Mouse (Mus musculus): Measurements from ENCODE around the gene C5ar2. TPM values are rescaled to one million over a fixed set of nuclear protein-coding genes. Genes with fewer than 3 reads are reported as not detected.

C5ar2 gene
- polyA plus RNA-seq, 1 experiment from 2014 or later = not detected

- Histone ChIP-seq H3K4me1 (ENCODE audit: control insufficient read depth, insufficient read depth, low read length) (no peaks in the 10 kb centered on the region), H3K36me3 (ENCODE audit: control insufficient read depth, insufficient read depth, low read length) (peaks cover 89% of the 10 kb centered on the region), H3K4me3 (replicated peaks; ENCODE audit: low read depth, low read length) (no peak overlapping the region), H3K27ac (replicated peaks; ENCODE audit: low read depth, low read length) (no peak overlapping the region), H3K4me2 (ENCODE audit: low read length) (no peak overlapping the region), H3K27me3 (ENCODE audit: control insufficient read depth, insufficient read depth, low read length) (no peaks in the 10 kb centered on the region), H3K9ac (replicated peaks; ENCODE audit: low read length) (no peak overlapping the region), H3K9me3 (ENCODE audit: control insufficient read depth, low read length) (no peaks in the 10 kb centered on the region)
- DNase-seq (no peak), ATAC-seq (ENCODE audit: low FRiP score, low TSS enrichment) (no peak)
- 81% methylated on average over 12 of the region's 12 CpGs for WGBS
Observed at GRCm38 (mm10) chr7:16210862-16211365, 33.0 kb downstream of the C5ar2 start.

GRCm38 (mm10) chr7:16208781-16209665 lies 34.9 kb downstream of the C5ar2 start:
- no peak for ATAC-seq (ENCODE audit: low FRiP score, low TSS enrichment)

GRCm38 (mm10) chr7:16207496-16207895 lies 36.5 kb downstream of the C5ar2 start:
- no peaks in the 10 kb centered on the region for H3K27me3 ChIP-seq (ENCODE audit: control insufficient read depth, insufficient read depth, low read length)
- no peak overlapping the region for H3K27ac ChIP-seq (replicated peaks; ENCODE audit: low read depth, low read length)
- no peak for ATAC-seq (ENCODE audit: low FRiP score, low TSS enrichment)
- H3K9ac ChIP-seq (replicated peaks; ENCODE audit: low read length) = no peak overlapping the region
- H3K4me3 ChIP-seq (replicated peaks; ENCODE audit: low read depth, low read length) = no peak overlapping the region
- peaks cover 88% of the 10 kb centered on the region for H3K36me3 ChIP-seq (ENCODE audit: control insufficient read depth, insufficient read depth, low read length)
- DNase-seq = no peak
- WGBS = 90% methylated on average over 10 of the region's 10 CpGs
- no peaks in the 10 kb centered on the region for H3K4me1 ChIP-seq (ENCODE audit: control insufficient read depth, insufficient read depth, low read length)
- no peaks in the 10 kb centered on the region for H3K9me3 ChIP-seq (ENCODE audit: control insufficient read depth, low read length)
- H3K4me2 ChIP-seq (ENCODE audit: low read length) = no peak overlapping the region

More at GRCm38 (mm10) chr7:16208781-16209665, 34.9 kb downstream of the C5ar2 start:
- Histone ChIP-seq H3K4me3 (replicated peaks; ENCODE audit: low read depth, low read length) (no peak overlapping the region), H3K36me3 (ENCODE audit: control insufficient read depth, insufficient read depth, low read length) (peaks cover 88% of the 10 kb centered on the region), H3K9ac (replicated peaks; ENCODE audit: low read length) (no peak overlapping the region), H3K27ac (replicated peaks; ENCODE audit: low read depth, low read length) (no peak overlapping the region), H3K27me3 (ENCODE audit: control insufficient read depth, insufficient read depth, low read length) (no peaks in the 10 kb centered on the region), H3K4me1 (ENCODE audit: control insufficient read depth, insufficient read depth, low read length) (no peaks in the 10 kb centered on the region), H3K9me3 (ENCODE audit: control insufficient read depth, low read length) (no peaks in the 10 kb centered on the region), H3K4me2 (ENCODE audit: low read length) (no peak overlapping the region)
- 93% methylated on average over 21 of the region's 21 CpGs for WGBS
- no peak for DNase-seq

GRCm38 (mm10) chr7:16207076-16207475 lies 36.9 kb downstream of the C5ar2 start:
- 83% methylated on average over 7 of the region's 7 CpGs for WGBS
- Histone ChIP-seq H3K9me3 (ENCODE audit: control insufficient read depth, low read length) (no peaks in the 10 kb centered on the region), H3K36me3 (ENCODE audit: control insufficient read depth, insufficient read depth, low read length) (peaks cover 91% of the 10 kb centered on the region), H3K27ac (replicated peaks; ENCODE audit: low read depth, low read length) (no peak overlapping the region), H3K4me1 (ENCODE audit: control insufficient read depth, insufficient read depth, low read length) (no peaks in the 10 kb centered on the region), H3K9ac (replicated peaks; ENCODE audit: low read length) (no peak overlapping the region), H3K4me2 (ENCODE audit: low read length) (no peak overlapping the region), H3K27me3 (ENCODE audit: control insufficient read depth, insufficient read depth, low read length) (no peaks in the 10 kb centered on the region), H3K4me3 (replicated peaks; ENCODE audit: low read depth, low read length) (no peak overlapping the region)
- no peak for DNase-seq
- ATAC-seq (ENCODE audit: low FRiP score, low TSS enrichment) = no peak

GRCm38 (mm10) chr7:16204791-16205190 lies 39.2 kb downstream of the C5ar2 start:
- no peak for DNase-seq
- 80% methylated on average over 9 of the region's 9 CpGs for WGBS
- H3K36me3 ChIP-seq (ENCODE audit: control insufficient read depth, insufficient read depth, low read length) = peaks cover 89% of the 10 kb centered on the region

GRCm38 (mm10) chr7:16203505-16203903 lies 40.5 kb downstream of the C5ar2 start:
- H3K9ac ChIP-seq (replicated peaks; ENCODE audit: low read length) = no peak overlapping the region
- H3K27me3 ChIP-seq (ENCODE audit: control insufficient read depth, insufficient read depth, low read length) = no peaks in the 10 kb centered on the region
- no peak overlapping the region for H3K27ac ChIP-seq (replicated peaks; ENCODE audit: low read depth, low read length)
- 94% methylated on average over 13 of the region's 13 CpGs for WGBS
- no peaks in the 10 kb centered on the region for H3K9me3 ChIP-seq (ENCODE audit: control insufficient read depth, low read length)
- no peak for DNase-seq
- ATAC-seq (ENCODE audit: low FRiP score, low TSS enrichment) = no peak
- H3K4me3 ChIP-seq (replicated peaks; ENCODE audit: low read depth, low read length) = no peak overlapping the region
- no peaks in the 10 kb centered on the region for H3K4me1 ChIP-seq (ENCODE audit: control insufficient read depth, insufficient read depth, low read length)
- no peak overlapping the region for H3K4me2 ChIP-seq (ENCODE audit: low read length)
- peaks cover 88% of the 10 kb centered on the region for H3K36me3 ChIP-seq (ENCODE audit: control insufficient read depth, insufficient read depth, low read length)

More at GRCm38 (mm10) chr7:16204791-16205190, 39.2 kb downstream of the C5ar2 start:
- Histone ChIP-seq H3K27ac (replicated peaks; ENCODE audit: low read depth, low read length) (no peak overlapping the region), H3K4me1 (ENCODE audit: control insufficient read depth, insufficient read depth, low read length) (no peaks in the 10 kb centered on the region), H3K4me3 (replicated peaks; ENCODE audit: low read depth, low read length) (no peak overlapping the region), H3K4me2 (ENCODE audit: low read length) (no peak overlapping the region), H3K9ac (replicated peaks; ENCODE audit: low read length) (no peak overlapping the region), H3K9me3 (ENCODE audit: control insufficient read depth, low read length) (no peaks in the 10 kb centered on the region), H3K27me3 (ENCODE audit: control insufficient read depth, insufficient read depth, low read length) (no peaks in the 10 kb centered on the region)
- ATAC-seq (ENCODE audit: low FRiP score, low TSS enrichment) = no peak

GRCm38 (mm10) chr7:16202756-16203504 lies 41.0 kb downstream of the C5ar2 start:
- Histone ChIP-seq H3K27ac (replicated peaks; ENCODE audit: low read depth, low read length) (no peak overlapping the region), H3K4me2 (ENCODE audit: low read length) (no peak overlapping the region), H3K9me3 (ENCODE audit: control insufficient read depth, low read length) (no peaks in the 10 kb centered on the region), H3K9ac (replicated peaks; ENCODE audit: low read length) (no peak overlapping the region), H3K4me3 (replicated peaks; ENCODE audit: low read depth, low read length) (no peak overlapping the region), H3K4me1 (ENCODE audit: control insufficient read depth, insufficient read depth, low read length) (no peaks in the 10 kb centered on the region), H3K27me3 (ENCODE audit: control insufficient read depth, insufficient read depth, low read length) (no peaks in the 10 kb centered on the region), H3K36me3 (ENCODE audit: control insufficient read depth, insufficient read depth, low read length) (peaks cover 91% of the 10 kb centered on the region)
- 85% methylated on average over 15 of the region's 15 CpGs for WGBS
- ATAC-seq (ENCODE audit: low FRiP score, low TSS enrichment) (no peak), DNase-seq (no peak)

- H3K4me1 ChIP-seq (ENCODE audit: control insufficient read depth, insufficient read depth, low read length) = no peaks in the 10 kb centered on the region
- ATAC-seq (ENCODE audit: low FRiP score, low TSS enrichment) (no peak), DNase-seq (no peak)
- H3K4me2 ChIP-seq (ENCODE audit: low read length) = no peak overlapping the region
- H3K27me3 ChIP-seq (ENCODE audit: control insufficient read depth, insufficient read depth, low read length) = no peaks in the 10 kb centered on the region
- WGBS = 93% methylated on average over 6 of the region's 6 CpGs
- H3K9me3 ChIP-seq (ENCODE audit: control insufficient read depth, low read length) = no peaks in the 10 kb centered on the region
- peaks cover 94% of the 10 kb centered on the region for H3K36me3 ChIP-seq (ENCODE audit: control insufficient read depth, insufficient read depth, low read length)
- no peak overlapping the region for H3K4me3 ChIP-seq (replicated peaks; ENCODE audit: low read depth, low read length)
- no peak overlapping the region for H3K9ac ChIP-seq (replicated peaks; ENCODE audit: low read length)
- H3K27ac ChIP-seq (replicated peaks; ENCODE audit: low read depth, low read length) = no peak overlapping the region
Observed at GRCm38 (mm10) chr7:16201136-16201535, 42.8 kb downstream of the C5ar2 start.
